Mouse (Mus musculus): ENCODE results near the gene Odf3l2.

The Odf3l2 gene

GRCm38 (mm10) chr10:79671396-79672087 lies 26.0 kb upstream of the Odf3l2 start:
- in situ Hi-C loops (cut with MboI; ENCODE audit: low sequenced_read_pairs) = no loop called here

GRCm38 (mm10) chr10:79670071-79670888 lies 24.7 kb upstream of the Odf3l2 start:
- in situ Hi-C loops (cut with MboI; ENCODE audit: low sequenced_read_pairs) = no loop called here

GRCm38 (mm10) chr10:79669576-79670057 lies 24.1 kb upstream of the Odf3l2 start:
- in situ Hi-C loops (cut with MboI; ENCODE audit: low sequenced_read_pairs) = no loop called here

DNA sequence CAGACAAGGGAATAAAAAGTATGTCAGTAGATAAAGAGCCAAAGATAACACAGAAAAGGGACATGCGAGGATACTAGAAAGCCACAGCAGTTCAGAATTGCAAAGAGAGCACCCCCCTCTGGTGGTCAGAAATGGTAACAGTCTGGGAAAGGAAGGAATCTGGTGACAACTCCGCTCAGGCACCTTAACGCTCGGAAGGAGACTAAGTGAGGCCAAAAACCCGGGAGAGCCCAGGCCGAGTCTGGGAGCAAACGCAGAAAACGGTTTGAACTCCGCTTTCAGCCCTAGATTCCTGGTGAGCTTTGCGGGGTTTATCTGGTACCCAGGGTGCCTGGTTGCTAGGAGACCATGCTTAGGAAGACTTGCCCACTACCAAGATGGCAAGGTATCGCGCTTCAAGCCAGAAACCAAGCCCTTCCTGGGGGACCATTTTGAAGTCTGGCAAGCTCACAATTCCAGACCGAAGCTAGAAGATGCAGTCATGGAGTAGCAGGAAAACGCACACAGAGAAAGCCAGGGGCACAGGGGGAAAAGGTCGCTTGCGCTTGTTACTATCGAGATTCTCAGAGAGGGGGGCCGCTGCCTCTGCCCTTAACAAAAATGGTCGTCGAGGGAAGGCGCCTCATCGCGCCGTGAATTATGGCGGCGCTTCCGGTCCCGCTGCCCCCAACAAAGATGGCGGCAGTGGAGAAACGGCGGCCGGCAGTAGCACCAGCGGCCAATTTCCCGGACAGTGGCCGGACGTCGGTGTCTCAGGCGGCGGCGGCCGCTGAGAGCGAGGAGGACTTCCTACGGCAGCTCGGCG lies 23.4 kb upstream of the Odf3l2 start, which contains the start of gene Tpgs1:
Gene Tpgs1 (plus strand): TSS at position 599 of the 805 bp plus-strand sequence.
- in situ Hi-C loops (cut with MboI; ENCODE audit: low sequenced_read_pairs) = no loop called here

- in situ Hi-C loops (cut with MboI; ENCODE audit: low sequenced_read_pairs) = no loop called here
Measured at GRCm38 (mm10) chr10:79668076-79668475, 22.5 kb upstream of the Odf3l2 start.

DNA sequence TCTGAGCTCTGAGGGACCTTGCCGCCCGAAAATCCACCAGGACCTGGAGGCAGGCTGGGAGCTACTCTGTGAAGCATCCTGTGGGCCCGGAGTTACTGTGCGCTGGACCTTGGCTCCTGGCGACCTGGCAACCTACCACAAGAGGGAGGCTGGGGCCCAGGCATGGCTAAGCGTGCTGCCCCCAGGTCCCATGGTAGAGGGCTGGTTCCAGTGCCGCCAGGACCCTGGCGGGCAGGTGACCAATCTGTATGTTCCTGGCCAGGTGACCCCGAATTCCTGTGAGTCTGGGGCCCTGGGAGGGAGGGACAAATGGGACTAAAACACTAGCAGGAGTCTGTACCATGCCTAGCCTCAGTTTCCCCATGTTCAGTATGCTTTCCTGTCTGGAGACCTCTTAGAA lies 21.0 kb upstream of the Odf3l2 start:
- in situ Hi-C loops (cut with MboI; ENCODE audit: low sequenced_read_pairs) = no loop called here

- in situ Hi-C loops (cut with MboI; ENCODE audit: low sequenced_read_pairs) = no loop called here
Measured at GRCm38 (mm10) chr10:79665051-79665450, 19.5 kb upstream of the Odf3l2 start.

DNA sequence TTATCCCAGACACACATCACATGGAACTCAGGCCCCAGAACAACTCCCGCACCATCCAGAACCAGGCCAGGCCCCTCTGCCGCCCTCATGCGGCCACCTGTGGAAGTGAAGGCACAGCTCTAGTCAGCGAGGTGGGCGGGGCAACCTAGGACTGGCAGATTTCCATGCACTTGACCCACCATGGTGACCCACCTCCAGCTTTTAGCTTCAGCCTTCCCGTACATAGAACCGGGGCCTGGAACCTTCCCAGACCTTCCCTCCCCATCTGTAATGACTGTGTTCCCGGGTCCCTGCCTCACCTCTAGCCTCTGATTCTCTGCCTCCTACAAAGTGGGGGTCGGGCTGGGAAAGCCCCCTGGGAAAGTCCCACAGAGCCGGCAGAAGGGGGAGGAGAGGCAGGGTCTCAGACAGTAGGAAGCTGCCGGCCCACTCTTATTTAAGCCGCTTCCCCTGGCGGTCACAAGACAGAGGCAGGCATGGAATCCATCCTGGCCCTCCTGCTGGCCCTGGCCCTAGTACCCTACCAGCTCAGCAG lies 18.7 kb upstream of the Odf3l2 start, which contains the start of gene Madcam1:
Gene Madcam1 (plus strand): TSS at position 429 of the 535 bp plus-strand sequence.
- in situ Hi-C loops (cut with MboI; ENCODE audit: low sequenced_read_pairs) = no loop called here

DNA sequence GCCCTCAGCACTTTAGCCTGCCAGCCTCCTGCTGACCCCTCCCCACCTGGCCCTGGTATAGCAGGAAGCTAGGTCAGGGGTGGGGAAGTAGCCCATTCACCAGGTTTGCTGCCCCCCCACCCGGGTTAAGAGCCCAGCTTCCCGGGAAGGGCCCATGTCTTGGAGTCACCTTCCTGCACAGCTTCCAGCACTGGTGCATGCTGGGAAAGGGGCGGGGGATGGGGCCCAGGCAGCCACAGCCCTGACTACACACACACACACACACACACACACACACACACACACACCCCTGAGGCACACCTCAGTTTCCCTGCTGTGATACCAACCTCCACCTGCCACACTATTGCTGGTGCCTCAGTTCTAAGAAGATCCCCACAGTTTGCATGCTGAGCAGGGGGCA lies 16.3 kb upstream of the Odf3l2 start:
- in situ Hi-C loops (cut with MboI; ENCODE audit: low sequenced_read_pairs) = no loop called here

DNA sequence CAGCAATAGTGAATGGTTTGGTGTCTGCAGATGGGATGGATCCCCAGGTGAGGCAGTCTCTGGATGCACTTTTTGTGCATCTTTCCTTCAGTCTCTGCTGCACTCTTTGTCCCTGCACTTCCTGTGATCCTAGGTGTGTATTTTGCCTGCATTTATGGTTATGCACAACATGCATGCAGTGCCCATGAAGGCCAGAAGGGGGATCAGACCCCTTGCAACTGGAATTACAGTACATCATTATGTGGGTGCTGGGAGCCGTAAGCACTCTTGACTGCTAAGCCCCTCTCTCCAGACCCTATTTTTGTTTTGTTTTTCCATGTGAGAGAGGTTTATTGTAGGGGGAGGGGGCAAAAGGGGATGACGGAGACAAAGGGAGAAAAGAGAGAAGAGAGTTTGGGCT lies 14.8 kb upstream of the Odf3l2 start:
- in situ Hi-C loops (cut with MboI; ENCODE audit: low sequenced_read_pairs) = no loop called here

GRCm38 (mm10) chr10:79658829-79659228 lies 13.3 kb upstream of the Odf3l2 start:
- in situ Hi-C loops (cut with MboI; ENCODE audit: low sequenced_read_pairs) = no loop called here

DNA sequence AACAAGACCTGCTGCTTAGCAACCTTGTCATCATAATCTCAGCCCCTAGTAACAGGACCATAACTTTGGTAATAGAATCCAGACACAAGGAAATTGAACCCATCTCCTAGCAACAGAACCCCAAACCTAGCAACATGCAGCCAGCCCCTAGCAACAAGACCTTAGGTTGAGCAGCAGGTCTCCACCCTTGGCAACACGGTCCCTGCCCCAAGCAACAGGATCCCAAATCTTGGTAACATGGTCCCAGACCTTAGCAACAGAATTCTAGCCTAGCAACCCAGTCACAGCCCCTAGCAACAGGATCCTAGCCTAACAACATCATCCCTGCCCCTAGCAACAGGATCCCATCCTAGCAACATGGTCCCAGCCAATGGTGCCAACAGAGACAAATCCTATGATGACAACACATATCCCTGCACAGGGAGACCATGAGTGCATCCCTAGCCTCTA lies 9.4 kb upstream of the Odf3l2 start:
- in situ Hi-C loops (cut with MboI; ENCODE audit: low sequenced_read_pairs) = no loop called here

DNA sequence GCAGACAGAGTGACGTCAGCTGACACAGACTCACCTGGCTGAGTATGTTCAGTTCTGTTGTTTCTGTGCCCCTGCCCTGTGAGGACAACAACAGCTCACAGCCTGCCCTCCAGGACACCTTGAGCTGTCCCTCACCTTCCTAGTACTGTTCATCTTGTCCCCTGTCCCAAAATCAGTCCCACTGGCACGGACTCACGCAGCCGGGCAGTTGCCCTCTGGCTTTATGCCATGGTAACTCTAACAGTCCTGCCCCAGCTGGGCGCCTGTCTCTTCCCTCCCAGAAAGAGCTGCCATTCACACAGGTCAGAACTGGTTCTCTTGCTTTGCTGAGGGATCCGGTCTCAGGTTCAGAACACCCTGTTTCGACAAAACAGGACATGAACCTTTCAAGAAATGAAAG lies 7.3 kb upstream of the Odf3l2 start:
- in situ Hi-C loops (cut with MboI; ENCODE audit: low sequenced_read_pairs) = no loop called here

GRCm38 (mm10) chr10:79649070-79649751 lies 3.7 kb upstream of the Odf3l2 start:
- in situ Hi-C loops (cut with MboI; ENCODE audit: low sequenced_read_pairs) = loop anchor here (10.0 kb wide), 1 partner anchor 54 kb away; no protein-coding TSS in a partner anchor

- in situ Hi-C loops (cut with MboI; ENCODE audit: low sequenced_read_pairs) = no loop called here
Measured at GRCm38 (mm10) chr10:79638486-79639204, 6.9 kb downstream of the Odf3l2 start.

GRCm38 (mm10) chr10:79637128-79638110 lies 8.1 kb downstream of the Odf3l2 start, which contains the start of gene Shc2:
Gene Shc2 (minus strand): TSS chr10:79637918.
- in situ Hi-C loops (cut with MboI; ENCODE audit: low sequenced_read_pairs) = no loop called here

DNA sequence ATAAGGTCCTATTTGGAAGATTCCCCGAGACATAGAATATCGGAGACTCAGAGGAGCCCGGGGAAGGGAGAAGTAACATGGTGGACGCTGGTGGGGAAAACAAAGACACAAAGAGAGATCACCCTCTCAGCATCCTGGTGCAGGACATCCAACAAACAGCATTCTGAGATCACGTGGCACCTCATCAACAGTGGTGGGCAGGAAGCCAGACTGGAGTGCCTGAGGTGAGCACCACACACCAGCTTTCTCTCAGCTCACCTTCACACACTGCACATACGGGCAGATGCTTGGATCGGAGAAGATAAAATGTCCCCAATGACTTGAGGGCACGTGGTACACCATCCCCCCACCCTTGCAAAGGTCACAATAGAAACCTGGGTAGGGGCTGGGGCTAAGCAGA lies 9.3 kb downstream of the Odf3l2 start:
- in situ Hi-C loops (cut with MboI; ENCODE audit: low sequenced_read_pairs) = no loop called here

Data from CH12F3 (cell line).